Mouse (Mus musculus) liver, embryonic 15.5 days (tissue): Measurements from ENCODE around the gene Hsd11b1. TPM values are rescaled to one million over a fixed set of nuclear protein-coding genes. Genes with fewer than 3 reads are reported as not detected.

ENCODE experiments used
- ATAC-seq: fragments of 200-750 bp; cut with Nextera tagmentation; 2 replicates; pipeline ENCODE4 v1.8.0; 2017; ENCODE audit warnings: moderate number of reproducible peaks, mild to moderate bottlenecking, moderate library complexity; ENCODE audit not compliant: insufficient read depth
- H3K27ac ChIP-seq: fragments of 300-500 bp; sonication (generic); replicated peaks from 2 replicates; pipeline ENCODE4 v1.5.1; 2015; ENCODE audit warnings: mild to moderate bottlenecking, inconsistent platforms
- H3K27me3 ChIP-seq: fragments of 300-500 bp; sonication (generic); 2 replicates; pipeline ENCODE4 v1.6.1; 2015; ENCODE audit warnings: mild to moderate bottlenecking, inconsistent platforms
- H3K36me3 ChIP-seq: fragments of 300-500 bp; sonication (generic); replicated peaks from 2 replicates; pipeline ENCODE4 v1.6.1; 2015; ENCODE audit warnings: moderate library complexity, mild to moderate bottlenecking, inconsistent platforms
- H3K4me1 ChIP-seq: fragments of 300-500 bp; sonication (generic); replicated peaks from 2 replicates; pipeline ENCODE4 v1.6.1; 2015; ENCODE audit warnings: inconsistent platforms
- H3K4me2 ChIP-seq: fragments of 300-500 bp; sonication (generic); 2 replicates; pipeline ENCODE4 v1.6.1; 2015; ENCODE audit warnings: moderate library complexity, mild to moderate bottlenecking, inconsistent platforms
- H3K4me3 ChIP-seq: fragments of 300-500 bp; sonication (generic); replicated peaks from 2 replicates; pipeline ENCODE4 v1.5.1; 2015; ENCODE audit warnings: mild to moderate bottlenecking, inconsistent platforms
- H3K9ac ChIP-seq: fragments of 300-500 bp; sonication (generic); 2 replicates; pipeline ENCODE4 v1.6.1; 2015; ENCODE audit warnings: moderate library complexity, mild to moderate bottlenecking, inconsistent platforms
- H3K9me3 ChIP-seq: fragments of 300-500 bp; sonication (generic); replicated peaks from 2 replicates; pipeline ENCODE4 v1.6.1; 2016; ENCODE audit warnings: inconsistent platforms
- WGBS: fragments of 180-500 bp; shearing (Covaris S2); methylation state at CpG from one replicate; pipeline ENCODE4 v1.1.7; 2015; ENCODE audit warnings: mixed read lengths; ENCODE audit not compliant: insufficient replicate concordance; 5-methylcytosine and 5-hydroxymethylcytosine counted together
- polyA plus RNA-seq: library from polyadenylated mRNA; unstranded; fragments of >200 nt; fragmentation: Nextera tagmentation; extraction: Ambion mirVana; gene quantifications from 2 replicates; pipeline ENCODE4 v1.2.1, GENCODE M21; 2015

Hsd11b1 gene
- polyA plus RNA-seq: 12.7 and 19.5 TPM in 2 replicates

DNA sequence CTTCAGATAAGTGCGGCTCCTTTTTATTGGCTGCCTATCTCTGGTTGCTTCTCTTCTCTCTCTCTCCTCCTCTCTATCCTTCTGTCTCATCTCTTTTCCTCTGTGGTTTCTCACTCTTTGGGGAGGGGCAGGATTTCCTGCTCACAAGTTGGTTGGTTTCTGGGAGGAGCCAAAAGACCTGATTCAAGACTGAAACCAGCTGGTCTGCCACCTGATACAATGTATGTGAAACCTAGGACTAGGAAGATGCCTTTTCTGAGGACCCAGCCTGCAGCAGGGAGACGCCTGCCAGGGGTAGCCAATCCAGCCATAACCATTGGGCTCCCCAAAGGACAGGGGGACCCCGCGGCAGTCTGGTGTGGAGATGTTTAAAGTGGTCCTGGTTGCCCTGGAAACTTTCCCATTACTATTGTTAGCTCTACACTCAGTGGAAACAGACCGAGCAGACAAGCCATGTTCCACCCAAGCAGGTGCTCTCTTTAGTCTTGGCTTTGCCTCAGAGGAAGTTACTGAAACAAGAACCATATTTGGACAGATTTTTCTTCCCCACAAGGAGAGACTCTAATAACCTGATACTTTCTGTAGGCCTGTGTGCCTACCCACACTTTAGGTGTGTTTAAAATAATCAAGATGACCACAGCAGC, at the start of gene Hsd11b1:
Gene Hsd11b1 (minus strand): TSS at position 121 of the 644 bp plus-strand sequence.
- Histone ChIP-seq H3K4me2 (no peak within 1 kb of the TSS), H3K27me3 (no peaks in the 10 kb centered on the region), H3K9ac (no peak within 1 kb of the TSS), H3K36me3 (no peaks in the 10 kb centered on the region), H3K4me1 (no peaks in the 10 kb centered on the region), H3K27ac (no peak within 1 kb of the TSS), H3K9me3 (no peaks in the 10 kb centered on the region), H3K4me3 (no peak within 1 kb of the TSS)
- no peak for ATAC-seq
- 34% methylated on average over 5 of the region's 5 CpGs for WGBS

DNA sequence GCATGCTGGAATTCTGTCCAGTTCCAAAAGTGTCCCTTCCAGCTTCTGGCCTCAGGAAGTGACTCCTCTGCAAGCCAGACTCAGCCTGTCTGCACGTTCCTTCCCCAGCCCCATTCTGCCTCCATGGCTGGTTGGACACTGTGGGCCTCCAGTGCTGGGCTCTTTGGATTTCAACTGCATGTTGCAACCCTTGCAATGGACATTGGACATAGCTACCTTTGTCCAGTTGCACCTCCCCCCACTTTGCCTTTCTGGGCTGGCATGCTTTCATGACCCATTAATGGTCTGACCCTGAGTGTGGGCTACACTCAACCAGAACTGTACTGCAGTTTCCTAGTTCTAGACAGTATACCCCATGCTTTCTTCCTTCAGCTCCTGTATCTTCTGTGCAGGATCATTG, 47.7 kb upstream of the Hsd11b1 start:
- H3K4me3 ChIP-seq: no peak overlapping the region
- no peaks in the 10 kb centered on the region for H3K9me3 ChIP-seq
- H3K36me3 ChIP-seq: no peaks in the 10 kb centered on the region
- H3K27me3 ChIP-seq: no peaks in the 10 kb centered on the region
- no peak overlapping the region for H3K9ac ChIP-seq
- H3K4me2 ChIP-seq: no peak overlapping the region
- WGBS: 50% methylated on average over 1 of the region's 1 CpGs
- peaks cover 10% of the 10 kb centered on the region for H3K4me1 ChIP-seq
- peak; percentile 76 for ATAC-seq
- peak overlapping the region; percentile 66 for H3K27ac ChIP-seq

DNA sequence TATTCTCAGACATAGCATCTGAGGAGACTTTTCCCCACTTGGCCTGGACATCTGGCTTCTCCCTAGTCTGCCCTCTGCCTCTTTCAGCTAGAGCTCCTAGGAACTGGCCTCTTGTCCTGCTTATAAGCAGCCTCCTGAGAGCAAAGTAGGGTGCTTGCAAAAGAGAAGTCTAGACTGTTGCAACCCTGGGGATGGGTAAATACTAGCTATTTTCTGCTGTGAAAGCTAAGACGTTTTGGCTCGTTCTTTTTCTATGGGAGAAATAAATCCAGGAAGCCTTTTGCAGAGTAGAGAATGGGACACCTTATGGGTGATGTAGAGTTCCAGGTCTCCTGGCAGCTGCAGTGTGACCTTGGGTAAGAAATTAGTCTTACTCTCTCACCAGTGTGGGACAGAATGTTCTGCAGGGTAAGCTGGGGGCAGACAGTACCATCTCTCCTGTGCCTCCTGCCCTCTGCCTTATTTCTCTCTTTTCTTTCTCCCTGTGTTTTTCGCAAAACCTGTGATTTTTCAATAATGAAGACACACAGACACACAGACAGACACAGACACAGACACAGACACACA, 46.7 kb upstream of the Hsd11b1 start:
- no peak for ATAC-seq
- H3K4me2 ChIP-seq: no peak overlapping the region
- H3K4me1 ChIP-seq: peaks cover 10% of the 10 kb centered on the region
- H3K4me3 ChIP-seq: no peak overlapping the region
- no peaks in the 10 kb centered on the region for H3K36me3 ChIP-seq
- 50% methylated on average over 3 of the region's 3 CpGs for WGBS
- no peaks in the 10 kb centered on the region for H3K9me3 ChIP-seq
- H3K9ac ChIP-seq: no peak overlapping the region
- no peak overlapping the region for H3K27ac ChIP-seq
- no peaks in the 10 kb centered on the region for H3K27me3 ChIP-seq

DNA sequence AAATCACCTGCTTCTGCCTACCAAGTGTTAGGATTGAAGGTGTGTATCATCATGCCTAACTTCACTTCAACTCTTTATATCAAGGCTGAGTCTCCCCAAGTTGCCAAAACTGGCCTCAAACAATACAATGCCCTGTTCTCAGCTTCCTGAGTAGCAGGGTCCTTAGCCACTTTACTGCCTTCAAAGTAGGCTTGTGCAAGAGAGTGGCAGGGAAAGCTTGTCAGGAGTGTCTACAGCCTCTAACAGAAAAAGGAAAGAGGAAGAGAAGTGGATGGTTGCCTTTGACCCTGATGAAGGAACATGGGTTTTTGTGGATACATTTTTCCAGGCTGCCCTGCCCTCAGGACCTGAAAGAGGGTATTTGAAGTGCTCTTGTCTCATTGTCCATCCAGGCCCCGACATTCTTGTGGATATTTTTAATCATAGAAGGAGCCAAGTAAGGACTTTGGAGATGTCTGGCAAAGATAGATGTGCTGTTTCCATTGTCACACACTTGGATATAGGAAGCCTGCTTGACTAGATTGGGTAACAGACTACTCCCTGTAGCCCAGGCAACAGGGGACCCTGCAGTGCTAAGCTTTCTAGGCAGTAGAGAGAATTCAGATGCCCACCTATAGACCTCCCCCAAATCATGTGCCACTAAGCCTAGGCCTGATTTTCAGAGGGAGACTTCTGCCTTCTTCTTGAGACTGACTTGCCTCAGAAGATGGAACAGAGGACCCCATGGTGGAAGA, 46.1 kb upstream of the Hsd11b1 start:
- ATAC-seq: no peak
- no peak overlapping the region for H3K9ac ChIP-seq
- 39% methylated on average over 1 of the region's 1 CpGs for WGBS

DNA sequence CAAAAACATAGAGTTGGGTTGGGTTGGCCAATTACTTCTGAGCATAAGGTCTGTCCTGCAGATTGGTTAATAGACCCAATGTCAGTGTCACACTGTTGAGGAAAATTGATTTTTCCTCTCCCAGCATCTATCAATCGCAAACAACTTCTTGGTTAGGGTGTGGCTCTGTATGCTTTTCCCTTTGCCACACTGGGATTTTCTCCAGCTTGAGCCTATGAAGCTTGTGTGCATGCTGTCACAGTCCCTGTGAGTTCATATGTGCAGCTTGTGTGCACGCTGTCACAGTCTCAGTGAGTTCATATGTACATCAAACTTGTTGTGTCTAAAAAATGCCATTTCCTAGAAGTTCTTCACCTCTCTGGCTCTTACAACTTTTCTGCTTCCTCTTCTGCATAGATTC, 43.0 kb upstream of the Hsd11b1 start:
- Histone ChIP-seq H3K36me3 (no peaks in the 10 kb centered on the region), H3K27me3 (no peaks in the 10 kb centered on the region), H3K9me3 (no peaks in the 10 kb centered on the region), H3K4me3 (no peak overlapping the region), H3K4me1 (peaks cover 10% of the 10 kb centered on the region), H3K27ac (no peak overlapping the region), H3K4me2 (no peak overlapping the region), H3K9ac (no peak overlapping the region)
- 50% methylated on average over 2 of the region's 2 CpGs for WGBS
- no peak for ATAC-seq

More for the DNA sequence above, 46.1 kb upstream of the Hsd11b1 start:
- Histone ChIP-seq H3K4me2 (no peak overlapping the region), H3K4me3 (no peak overlapping the region), H3K27me3 (no peaks in the 10 kb centered on the region), H3K4me1 (peaks cover 10% of the 10 kb centered on the region), H3K9me3 (no peaks in the 10 kb centered on the region), H3K36me3 (no peaks in the 10 kb centered on the region), H3K27ac (no peak overlapping the region)

DNA sequence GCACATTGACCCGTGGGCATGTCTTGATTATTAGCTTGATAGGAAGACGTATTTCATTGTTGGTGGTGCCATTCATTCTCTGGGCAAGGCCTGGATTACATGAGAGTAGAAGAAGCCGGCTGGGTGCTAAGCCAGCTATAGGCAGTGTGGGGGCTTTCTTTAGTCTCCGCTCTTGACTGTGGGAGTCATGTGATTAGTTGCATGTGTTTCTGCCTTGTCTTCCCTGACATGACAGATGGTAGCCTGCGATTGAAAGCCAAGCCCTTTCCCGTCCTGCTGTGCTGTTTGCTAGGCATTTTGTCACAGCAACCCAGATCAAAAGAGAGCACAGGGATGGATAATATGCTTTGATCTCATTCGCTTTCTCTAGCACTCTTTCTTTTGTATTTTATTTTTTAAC, 41.5 kb upstream of the Hsd11b1 start:
- H3K27ac ChIP-seq: no peak overlapping the region
- no peaks in the 10 kb centered on the region for H3K27me3 ChIP-seq
- no peak overlapping the region for H3K4me3 ChIP-seq
- H3K9ac ChIP-seq: no peak overlapping the region
- H3K36me3 ChIP-seq: no peaks in the 10 kb centered on the region
- no peak overlapping the region for H3K4me2 ChIP-seq
- peaks cover 6% of the 10 kb centered on the region for H3K4me1 ChIP-seq
- H3K9me3 ChIP-seq: no peaks in the 10 kb centered on the region
- WGBS: 42% methylated on average over 7 of the region's 7 CpGs
- no peak for ATAC-seq

DNA sequence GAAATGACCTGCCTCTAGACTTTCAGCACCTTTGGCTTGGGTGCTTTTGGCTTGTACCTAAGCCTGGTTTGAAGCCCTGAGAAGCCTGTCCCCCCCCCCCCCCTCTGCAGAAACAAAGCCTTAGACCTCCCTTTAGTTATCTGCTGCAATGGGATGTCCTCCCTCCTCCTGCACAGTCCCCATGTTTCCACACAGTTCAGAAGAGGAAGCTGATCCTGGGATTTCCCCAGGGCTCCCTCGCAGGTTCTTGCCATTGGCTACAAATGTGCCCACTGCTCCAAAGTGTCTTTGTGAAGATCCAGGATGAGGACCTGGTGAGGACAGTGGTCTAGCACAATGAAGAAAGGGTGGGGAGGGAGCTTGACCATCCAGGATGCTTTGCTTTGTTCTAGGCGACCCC, 39.2 kb upstream of the Hsd11b1 start:
- Histone ChIP-seq H3K27ac (no peak overlapping the region), H3K4me3 (no peak overlapping the region), H3K9me3 (no peaks in the 10 kb centered on the region), H3K4me1 (0 out of 2 replicates have a peak, but pooled peaks cover 5% of the 10 kb centered on the region), H3K4me2 (no peak overlapping the region), H3K9ac (no peak overlapping the region), H3K36me3 (no peaks in the 10 kb centered on the region), H3K27me3 (no peaks in the 10 kb centered on the region)
- 29% methylated on average over 2 of the region's 2 CpGs for WGBS
- ATAC-seq: no peak

DNA sequence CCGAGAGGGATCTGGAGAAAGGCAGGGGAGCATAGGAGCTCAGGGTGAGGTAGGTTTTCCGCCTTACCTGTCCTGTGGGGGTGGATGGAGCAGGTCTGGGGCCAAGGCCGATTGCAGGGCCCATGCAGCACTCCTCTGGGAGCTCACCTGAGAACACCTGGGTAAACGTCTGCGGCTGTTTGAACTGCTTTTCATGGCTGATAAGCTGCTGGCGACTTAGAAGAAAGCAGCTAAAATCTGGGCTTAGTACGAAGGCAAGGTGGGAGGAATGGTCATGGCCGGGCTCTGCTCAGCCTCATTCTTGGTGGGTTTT, 38.2 kb upstream of the Hsd11b1 start:
- WGBS: 42% methylated on average over 8 of the region's 8 CpGs

DNA sequence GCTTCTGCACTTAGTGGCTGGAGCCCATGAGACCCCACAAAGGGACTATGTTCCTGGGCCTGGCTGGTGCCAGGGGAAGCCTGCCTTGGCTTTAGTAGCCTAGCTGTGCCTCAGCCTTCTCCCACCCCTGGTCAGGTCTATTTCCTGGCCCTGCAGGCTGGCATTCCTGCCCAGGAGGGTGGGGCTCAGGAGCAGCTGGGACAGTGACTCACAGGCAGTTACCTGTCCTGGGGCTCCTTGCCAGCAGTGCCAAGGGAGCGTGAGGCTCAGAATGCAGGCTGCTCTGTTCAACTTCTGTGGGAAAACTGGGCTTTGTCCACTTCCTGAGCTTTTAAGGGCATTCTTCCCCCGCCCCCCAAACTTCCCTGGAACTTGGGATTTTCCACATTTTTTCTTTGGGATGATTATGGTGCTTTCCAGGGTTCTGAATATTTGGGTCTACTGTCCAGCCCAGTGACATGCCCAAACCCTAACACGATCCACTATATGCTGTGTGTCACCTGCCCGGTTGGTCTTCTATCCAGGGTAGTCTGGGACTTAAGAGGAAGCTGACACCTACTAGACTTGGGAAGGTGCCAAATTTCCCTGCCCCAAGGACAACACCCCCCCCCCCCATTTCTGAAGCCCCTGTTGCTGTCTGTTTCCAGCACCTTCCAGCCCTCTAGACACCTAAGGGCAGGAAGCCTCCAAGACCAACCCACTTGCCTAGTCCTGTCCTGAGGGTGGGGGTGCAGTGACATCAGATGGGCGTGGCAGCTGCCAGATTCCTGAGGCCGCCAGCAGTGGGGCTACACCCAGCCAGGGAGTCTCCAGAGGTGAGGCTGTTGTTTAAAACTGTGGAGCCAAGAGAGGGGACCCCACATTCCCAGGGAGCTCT, 37.6 kb upstream of the Hsd11b1 start:
- no peak overlapping the region for H3K4me2 ChIP-seq
- peak; percentile 4; the same call in 1 of the 2 replicates for ATAC-seq
- 0 out of 2 replicates have a peak, but pooled peaks cover 5% of the 10 kb centered on the region for H3K4me1 ChIP-seq
- no peak overlapping the region for H3K27ac ChIP-seq
- WGBS: 39% methylated on average over 6 of the region's 6 CpGs
- no peak overlapping the region for H3K9ac ChIP-seq
- H3K4me3 ChIP-seq: no peak overlapping the region
- H3K27me3 ChIP-seq: no peaks in the 10 kb centered on the region
- H3K36me3 ChIP-seq: no peaks in the 10 kb centered on the region
- no peaks in the 10 kb centered on the region for H3K9me3 ChIP-seq

More for the DNA sequence above, 38.2 kb upstream of the Hsd11b1 start:
- Histone ChIP-seq H3K27me3 (no peaks in the 10 kb centered on the region), H3K4me3 (no peak overlapping the region), H3K9ac (no peak overlapping the region), H3K9me3 (no peaks in the 10 kb centered on the region), H3K4me2 (no peak overlapping the region), H3K36me3 (no peaks in the 10 kb centered on the region), H3K4me1 (0 out of 2 replicates have a peak, but pooled peaks cover 5% of the 10 kb centered on the region), H3K27ac (no peak overlapping the region)
- no peak for ATAC-seq

DNA sequence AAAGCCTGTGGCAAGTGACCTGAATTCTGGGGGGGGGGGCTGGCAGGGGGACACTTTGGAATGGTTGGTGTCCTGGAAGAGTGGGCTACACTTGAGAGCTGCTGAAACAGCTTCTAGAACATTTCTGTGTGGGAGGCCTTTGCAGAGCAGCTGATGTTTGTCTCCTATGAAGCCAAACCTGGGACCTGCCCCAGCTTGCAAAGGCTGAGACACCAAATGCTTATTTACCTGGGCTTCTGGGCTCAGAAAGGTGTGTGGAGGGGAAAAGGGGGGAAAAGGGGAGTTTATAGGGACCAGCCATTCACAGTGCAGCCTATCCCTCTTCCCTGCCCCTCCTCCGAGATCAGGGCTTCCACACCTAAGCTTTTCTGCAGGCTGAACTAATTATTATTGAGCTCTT, 36.1 kb upstream of the Hsd11b1 start:
- no peak overlapping the region for H3K4me3 ChIP-seq
- no peak for ATAC-seq
- 25% methylated on average over 1 of the region's 1 CpGs for WGBS
- no peak overlapping the region for H3K9ac ChIP-seq
- H3K36me3 ChIP-seq: no peaks in the 10 kb centered on the region
- H3K9me3 ChIP-seq: no peaks in the 10 kb centered on the region
- H3K27me3 ChIP-seq: no peaks in the 10 kb centered on the region
- H3K4me2 ChIP-seq: no peak overlapping the region
- H3K27ac ChIP-seq: no peak overlapping the region
- H3K4me1 ChIP-seq: 0 out of 2 replicates have a peak, but pooled peaks cover 5% of the 10 kb centered on the region
